Mouse (Mus musculus): ENCODE measurements at regions not wholly inside any gene's neighbourhood (a gene's known extent, or its start where the extent isn't known, plus 50 kb on each side); places are given as distances from the start of the nearest gene placed in this dataset.

GRCm38 (mm10) chr2:138820489-138820888 is 564.1 kb downstream of the Btbd3 start:
- DNase-seq (ENCODE audit: low spot score): no peak

- DNase-seq (ENCODE audit: low spot score): no peak
Observed at GRCm38 (mm10) chr2:138824873-138825272, 568.5 kb downstream of the Btbd3 start.

- peak; percentile 13 for DNase-seq (ENCODE audit: low spot score)
Observed at GRCm38 (mm10) chr2:138827813-138828570, 571.6 kb downstream of the Btbd3 start.

- no peak for DNase-seq (ENCODE audit: low spot score)
Observed at GRCm38 (mm10) chr2:138838846-138839245, 582.5 kb downstream of the Btbd3 start.

- DNase-seq (ENCODE audit: low spot score): no peak
Observed at GRCm38 (mm10) chr2:138859121-138859520, 602.8 kb downstream of the Btbd3 start.

- DNase-seq (ENCODE audit: low spot score): peak; percentile 1
Observed at GRCm38 (mm10) chr2:138896563-138896962, 597.1 kb upstream of the Sptlc3 start.

GRCm38 (mm10) chr2:138897101-138897500 is 596.6 kb upstream of the Sptlc3 start:
- peak; percentile 25 for DNase-seq (ENCODE audit: low spot score)

- DNase-seq (ENCODE audit: low spot score): no peak
Observed at GRCm38 (mm10) chr2:138937165-138937564, 556.5 kb upstream of the Sptlc3 start.

GRCm38 (mm10) chr2:138939367-138939766 is 554.3 kb upstream of the Sptlc3 start:
- no peak for DNase-seq (ENCODE audit: low spot score)

- DNase-seq (ENCODE audit: low spot score): peak; percentile 20
Observed at GRCm38 (mm10) chr2:138966110-138966790, 527.5 kb upstream of the Sptlc3 start.

- no peak for DNase-seq (ENCODE audit: low spot score)
Observed at GRCm38 (mm10) chr2:138974548-138974947, 519.2 kb upstream of the Sptlc3 start.

- no peak for DNase-seq (ENCODE audit: low spot score)
Observed at GRCm38 (mm10) chr2:138990031-138990430, 503.7 kb upstream of the Sptlc3 start.

GRCm38 (mm10) chr2:139032105-139032812 is 461.5 kb upstream of the Sptlc3 start:
- peak; percentile 34 for DNase-seq (ENCODE audit: low spot score)

GRCm38 (mm10) chr2:139034800-139035199 is 458.9 kb upstream of the Sptlc3 start:
- DNase-seq (ENCODE audit: low spot score): no peak

GRCm38 (mm10) chr2:139041671-139042273 is 451.9 kb upstream of the Sptlc3 start:
- DNase-seq (ENCODE audit: low spot score): no peak

GRCm38 (mm10) chr2:139044684-139045083 is 449.0 kb upstream of the Sptlc3 start:
- DNase-seq (ENCODE audit: low spot score): no peak

GRCm38 (mm10) chr2:139055249-139055648 is 438.5 kb upstream of the Sptlc3 start:
- DNase-seq (ENCODE audit: low spot score): no peak

- DNase-seq (ENCODE audit: low spot score): no peak
Observed at GRCm38 (mm10) chr2:139069276-139069961, 424.3 kb upstream of the Sptlc3 start.

GRCm38 (mm10) chr2:139071690-139072089 is 422.0 kb upstream of the Sptlc3 start:
- no peak for DNase-seq (ENCODE audit: low spot score)

GRCm38 (mm10) chr2:139093487-139094066 is 400.1 kb upstream of the Sptlc3 start:
- DNase-seq (ENCODE audit: low spot score): no peak

GRCm38 (mm10) chr2:139111669-139112068 is 382.0 kb upstream of the Sptlc3 start:
- no peak for DNase-seq (ENCODE audit: low spot score)
